Mouse (Mus musculus) thymus, adult 2 months (tissue): ENCODE measurements around the gene Anks1b.

ENCODE experiments used
- CTCF ChIP-seq: fragments of 200-500 bp; IDR thresholded peaks from 2 replicates; pipeline ENCODE4 v1.5.1; 2012; ENCODE audit warnings: mild to moderate bottlenecking, control low read depth, low read length, moderate library complexity, borderline replicate concordance; ENCODE audit not compliant: control insufficient read depth, poor library complexity, insufficient read depth; ENCODE audit errors: extremely low read depth
- POLR2A ChIP-seq: fragments of 200-500 bp; IDR thresholded peaks from 2 replicates; pipeline ENCODE4 v1.6.1; 2012; ENCODE audit warnings: mild to moderate bottlenecking, low read length, control low read depth, moderate library complexity; ENCODE audit not compliant: control insufficient read depth, poor library complexity, insufficient read depth; ENCODE audit errors: extremely low read depth

GRCm38 (mm10) chr10:90190366-90190765 is 317.1 kb downstream of the Anks1b start:
- no peak for TF ChIP-seq CTCF
- TF ChIP-seq POLR2A = no peak
